Mouse (Mus musculus) embryo, embryonic 9.5 days (tissue): Measurements from ENCODE around the gene Dhrs11.

Experiments used
- DNase-seq: peaks from one replicate; pipeline ENCODE4 v3.0.0-alpha.2; 2017; ENCODE audit errors: extremely low spot score

Dhrs11 gene

GRCm38 (mm10) chr11:84823484-84823897, 5.3 kb downstream of the Dhrs11 start:
- no peak for DNase-seq

GRCm38 (mm10) chr11:84822487-84822886, 6.3 kb downstream of the Dhrs11 start:
- DNase-seq = no peak

DNA sequence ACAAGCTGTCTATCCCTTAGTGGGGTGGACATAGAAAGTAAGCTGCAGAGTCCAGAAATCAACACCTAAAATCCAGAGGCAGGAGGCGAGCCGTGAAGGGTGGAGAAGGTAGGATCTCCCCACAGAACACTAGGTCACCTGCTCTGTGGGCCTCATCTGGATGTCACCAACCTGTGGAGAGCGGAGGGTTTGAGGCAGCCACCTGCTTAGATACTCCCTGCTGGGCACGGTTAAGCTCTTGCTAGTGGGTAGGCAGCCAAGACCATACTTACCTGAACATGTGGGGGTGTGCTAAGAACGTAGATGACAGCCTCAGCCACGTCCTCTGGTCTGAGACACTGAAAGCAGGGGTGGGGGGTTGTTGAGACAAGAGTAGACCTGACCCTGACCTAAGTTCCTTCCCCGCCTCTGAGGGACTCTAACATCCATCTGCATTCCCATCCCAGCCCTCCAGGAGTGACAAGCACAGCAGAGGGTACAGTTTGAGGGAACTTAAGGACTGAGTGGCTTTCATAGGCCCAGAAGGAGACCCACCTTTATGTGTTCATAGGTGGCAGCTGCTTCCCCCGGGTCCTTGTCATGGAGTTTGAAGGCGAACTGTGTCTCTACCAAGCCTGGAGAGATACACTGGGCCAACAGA, 7.5 kb downstream of the Dhrs11 start:
- DNase-seq = no peak

DNA sequence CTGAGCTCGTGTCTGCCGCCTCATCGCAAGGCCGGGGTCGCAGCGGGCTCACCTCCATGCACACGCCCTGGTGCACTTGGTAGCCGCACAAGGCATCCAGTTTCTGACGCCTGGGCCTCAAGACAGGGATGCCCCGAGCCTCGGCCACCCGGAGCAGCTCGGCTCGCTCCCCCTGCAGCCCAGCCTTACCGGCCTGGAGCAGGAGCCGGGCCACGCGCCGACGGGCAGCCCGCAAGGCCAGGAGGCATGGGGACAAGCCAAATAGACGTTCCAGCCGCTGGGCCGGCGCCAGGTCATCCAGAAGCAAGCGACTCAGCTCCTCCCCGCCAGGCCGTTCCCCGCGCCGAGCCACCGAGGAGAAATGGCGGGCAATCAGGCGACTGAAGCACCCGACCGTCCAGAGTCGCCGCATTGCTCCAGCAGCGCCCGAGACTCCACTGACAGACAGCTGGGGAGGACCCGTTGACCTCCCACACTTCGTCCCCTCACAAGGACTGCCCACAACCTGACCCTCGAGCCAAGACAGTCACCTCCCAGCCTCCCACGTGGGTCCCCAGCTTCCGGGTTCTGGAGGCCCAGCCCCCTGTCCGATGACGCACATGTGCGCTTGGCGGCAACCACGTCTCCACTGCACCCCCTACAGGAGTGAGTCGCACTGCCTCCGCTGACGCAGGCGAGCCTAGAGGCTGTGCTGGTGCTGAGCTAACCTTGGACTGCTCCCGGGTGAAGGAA, 9.7 kb downstream of the Dhrs11 start, which contains the start of gene Mrm1:
Gene Mrm1 (minus strand): TSS at position 555 of the 732 bp plus-strand sequence.
- peak; percentile 97 for DNase-seq

DNA sequence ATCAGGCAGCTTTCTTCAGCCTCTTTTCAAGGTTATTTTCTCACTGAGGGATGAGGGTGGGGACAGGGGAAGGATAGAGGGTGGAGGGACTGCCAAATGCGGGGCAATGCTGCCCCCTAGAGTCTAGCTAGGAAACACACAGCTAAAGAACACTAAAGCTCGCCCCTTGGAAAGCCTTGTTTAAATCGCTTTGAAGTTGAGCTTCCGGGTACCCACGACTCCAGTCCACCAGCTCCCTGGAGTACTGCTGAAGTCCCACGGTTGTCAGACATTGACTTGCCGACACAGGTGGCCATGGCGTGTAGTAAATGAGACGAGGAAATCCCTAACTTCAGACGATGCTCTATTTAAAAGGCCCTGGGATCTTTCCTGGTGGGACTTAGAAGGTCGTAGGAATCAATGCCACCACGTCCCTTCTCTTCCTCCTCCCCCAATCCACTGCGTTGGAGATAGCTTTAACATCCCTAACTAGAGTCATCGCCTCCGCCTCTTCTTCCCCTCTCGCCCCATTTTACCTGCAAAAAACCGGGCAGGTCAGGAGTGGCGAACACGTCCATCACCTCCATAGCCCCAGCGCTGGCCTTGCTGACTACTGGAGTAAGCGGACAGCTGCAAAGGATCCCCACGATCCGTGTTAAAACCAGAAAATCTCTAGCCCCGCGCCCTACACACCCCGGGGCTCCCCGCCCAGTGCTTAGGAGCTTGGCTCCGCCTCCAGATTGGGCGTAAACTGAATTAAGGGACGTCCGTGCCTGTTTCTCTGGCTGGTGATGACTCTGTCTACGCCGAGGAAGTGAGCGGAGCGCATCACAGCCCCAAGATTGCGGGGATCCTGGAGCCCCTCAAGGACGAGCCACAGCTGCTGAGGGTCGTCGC, 10.5 kb downstream of the Dhrs11 start:
- peak; percentile 71 for DNase-seq

GRCm38 (mm10) chr11:84817362-84817761, 11.4 kb downstream of the Dhrs11 start:
- DNase-seq = no peak

DNA sequence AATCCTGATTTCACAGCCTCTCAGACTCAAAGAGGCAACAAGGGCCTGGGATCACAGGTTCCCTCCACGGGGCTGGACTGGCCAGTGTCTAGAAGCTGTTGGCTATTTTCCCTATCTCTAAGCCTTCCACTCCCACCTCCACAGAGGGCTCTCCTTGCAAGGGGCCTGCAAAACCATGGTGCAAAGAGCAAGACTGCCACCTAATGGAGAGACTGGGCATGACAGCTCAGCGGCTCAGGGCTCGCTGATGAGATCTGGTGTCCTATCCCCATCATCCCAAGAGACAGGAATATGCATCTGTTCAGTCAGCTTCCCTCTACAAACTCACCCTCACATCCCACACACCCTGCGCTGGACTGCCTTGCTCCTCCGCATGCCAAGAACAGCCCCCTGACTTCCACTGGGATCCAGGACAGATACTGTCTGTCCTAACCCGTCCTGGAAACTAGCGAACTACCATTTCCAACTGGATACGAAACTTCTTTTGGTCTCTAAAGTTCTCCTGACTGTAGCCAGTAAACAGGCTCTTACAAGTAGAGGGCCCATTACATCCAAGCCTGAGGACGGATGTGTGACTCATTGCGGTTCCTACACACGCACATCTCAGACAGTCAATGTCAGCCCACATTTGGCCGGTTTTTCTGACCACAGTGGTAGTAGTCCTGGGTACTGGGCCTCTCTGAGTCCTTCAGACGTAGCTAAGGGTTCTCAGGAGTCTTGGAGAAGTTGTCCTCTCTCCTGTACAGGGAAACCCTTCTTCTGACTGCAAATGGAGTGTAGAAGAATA, 14.9 kb downstream of the Dhrs11 start:
- DNase-seq = peak; percentile 88

DNA sequence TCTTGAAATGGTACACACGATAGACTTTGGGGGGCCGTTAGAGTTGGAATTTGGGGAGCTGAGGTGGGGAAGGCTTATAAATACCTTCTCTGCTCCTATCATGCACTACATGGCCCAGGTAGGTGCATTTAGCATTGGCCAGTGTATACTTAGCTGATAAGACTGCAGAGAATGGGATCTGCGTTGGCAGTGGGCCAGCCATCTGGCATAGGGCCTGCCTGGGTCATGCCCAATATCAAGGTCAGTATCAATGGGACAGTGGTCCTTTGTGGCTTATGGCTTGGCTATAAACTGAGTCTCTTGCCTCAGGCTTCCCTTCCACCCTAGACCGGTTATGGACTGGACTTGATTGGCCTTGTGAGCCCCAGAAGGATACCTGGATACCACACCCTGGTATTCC, 24.4 kb downstream of the Dhrs11 start:
- no peak for DNase-seq

GRCm38 (mm10) chr11:84797627-84798353, 31.0 kb downstream of the Dhrs11 start:
- DNase-seq = peak; percentile 86

DNA sequence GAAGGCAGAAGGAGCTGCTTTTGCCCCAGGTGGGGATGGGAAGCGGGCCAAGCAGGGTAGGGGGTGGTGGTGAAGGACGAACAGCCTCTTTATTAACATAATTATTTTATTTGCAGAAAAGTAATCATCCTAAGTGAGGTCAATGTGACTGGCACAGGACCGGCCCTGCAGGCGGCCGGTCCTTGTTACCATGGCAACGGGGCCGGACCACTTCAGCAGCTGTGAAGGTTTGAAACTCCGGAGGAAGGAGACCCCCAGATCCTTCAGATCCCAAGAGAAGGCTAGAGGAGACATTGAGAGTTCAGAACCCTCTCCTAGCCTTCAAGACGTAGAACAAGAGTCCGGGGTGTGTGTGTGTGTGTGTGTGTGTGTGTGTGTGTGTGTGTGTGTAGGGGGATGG, 31.8 kb downstream of the Dhrs11 start:
- DNase-seq = peak; percentile 19

- DNase-seq = peak; percentile 86
Measured at GRCm38 (mm10) chr11:84794496-84795113, 34.2 kb downstream of the Dhrs11 start.

- no peak for DNase-seq
Measured at GRCm38 (mm10) chr11:84793545-84793944, 35.2 kb downstream of the Dhrs11 start.

GRCm38 (mm10) chr11:84790383-84790782, 38.4 kb downstream of the Dhrs11 start:
- no peak for DNase-seq

GRCm38 (mm10) chr11:84780143-84780870, 48.5 kb downstream of the Dhrs11 start:
- no peak for DNase-seq

- peak; percentile 44 for DNase-seq
Measured at GRCm38 (mm10) chr11:84775560-84775959, 53.2 kb downstream of the Dhrs11 start.

- no peak for DNase-seq
Measured at GRCm38 (mm10) chr11:84774870-84775514, 53.8 kb downstream of the Dhrs11 start.
